Mouse (Mus musculus) forebrain, embryonic 12.5 days (tissue): Measurements from ENCODE around the gene Kel. TPM values are rescaled to one million over a fixed set of nuclear protein-coding genes. Genes with fewer than 3 reads are reported as not detected.

Source experiments
- ATAC-seq: fragments of 200-750 bp; cut with Nextera tagmentation; 2 replicates; pipeline ENCODE4 v1.8.0; 2017; ENCODE audit warnings: moderate TSS enrichment; ENCODE audit not compliant: low FRiP score
- H3K27ac ChIP-seq: fragments of 300-500 bp; sonication (generic); 2 replicates; pipeline ENCODE4 v1.5.1; 2016; ENCODE audit warnings: mild to moderate bottlenecking
- H3K27me3 ChIP-seq: fragments of 300-500 bp; sonication (generic); 2 replicates; pipeline ENCODE4 v1.6.1; 2016; ENCODE audit warnings: mild to moderate bottlenecking
- H3K36me3 ChIP-seq: fragments of 300-500 bp; sonication (generic); replicated peaks from 2 replicates; pipeline ENCODE4 v1.6.1; 2016; ENCODE audit warnings: mild to moderate bottlenecking
- H3K4me1 ChIP-seq: fragments of 300-500 bp; sonication (generic); 2 replicates; pipeline ENCODE4 v1.6.1; 2016
- H3K4me2 ChIP-seq: fragments of 300-500 bp; sonication (generic); 2 replicates; pipeline ENCODE4 v1.6.1; 2016; ENCODE audit warnings: mild to moderate bottlenecking, moderate library complexity
- H3K4me3 ChIP-seq: fragments of 300-500 bp; sonication (generic); replicated peaks from 2 replicates; pipeline ENCODE4 v1.5.1; 2016; ENCODE audit warnings: mild to moderate bottlenecking
- H3K9ac ChIP-seq: fragments of 300-500 bp; sonication (generic); 2 replicates; pipeline ENCODE4 v1.6.1; 2016; ENCODE audit warnings: mild to moderate bottlenecking
- H3K9me3 ChIP-seq: fragments of 300-500 bp; sonication (generic); 2 replicates; pipeline ENCODE4 v1.6.1; 2016
- WGBS: fragments of 180-500 bp; shearing (Covaris S2); methylation state at CpG from one replicate; pipeline ENCODE4 v1.1.7; 2016; 5-methylcytosine and 5-hydroxymethylcytosine counted together
- polyA plus RNA-seq: library from polyadenylated mRNA; unstranded; fragments of >200 nt; fragmentation: Nextera tagmentation; extraction: Ambion mirVana; gene quantifications from 2 replicates; pipeline ENCODE4 v1.2.1, GENCODE M21; 2016

Gene Kel
- 5.8 and 7.5 TPM in 2 replicates for polyA plus RNA-seq

GRCm38 (mm10) chr6:41704123-41704522 is at the start of gene Kel:
Gene Kel (minus strand): TSS chr6:41704339.
- H3K36me3 ChIP-seq: no peaks in the 10 kb centered on the region
- no peak within 1 kb of the TSS for H3K9ac ChIP-seq
- 33% methylated on average over 1 of the region's 1 CpGs for WGBS
- no peaks in the 10 kb centered on the region for H3K27me3 ChIP-seq
- H3K4me1 ChIP-seq: no peaks in the 10 kb centered on the region
- ATAC-seq: no peak
- no peaks in the 10 kb centered on the region for H3K9me3 ChIP-seq
- no peak within 1 kb of the TSS for H3K4me2 ChIP-seq
- H3K27ac ChIP-seq: no peak within 1 kb of the TSS
- no peak within 1 kb of the TSS for H3K4me3 ChIP-seq

DNA sequence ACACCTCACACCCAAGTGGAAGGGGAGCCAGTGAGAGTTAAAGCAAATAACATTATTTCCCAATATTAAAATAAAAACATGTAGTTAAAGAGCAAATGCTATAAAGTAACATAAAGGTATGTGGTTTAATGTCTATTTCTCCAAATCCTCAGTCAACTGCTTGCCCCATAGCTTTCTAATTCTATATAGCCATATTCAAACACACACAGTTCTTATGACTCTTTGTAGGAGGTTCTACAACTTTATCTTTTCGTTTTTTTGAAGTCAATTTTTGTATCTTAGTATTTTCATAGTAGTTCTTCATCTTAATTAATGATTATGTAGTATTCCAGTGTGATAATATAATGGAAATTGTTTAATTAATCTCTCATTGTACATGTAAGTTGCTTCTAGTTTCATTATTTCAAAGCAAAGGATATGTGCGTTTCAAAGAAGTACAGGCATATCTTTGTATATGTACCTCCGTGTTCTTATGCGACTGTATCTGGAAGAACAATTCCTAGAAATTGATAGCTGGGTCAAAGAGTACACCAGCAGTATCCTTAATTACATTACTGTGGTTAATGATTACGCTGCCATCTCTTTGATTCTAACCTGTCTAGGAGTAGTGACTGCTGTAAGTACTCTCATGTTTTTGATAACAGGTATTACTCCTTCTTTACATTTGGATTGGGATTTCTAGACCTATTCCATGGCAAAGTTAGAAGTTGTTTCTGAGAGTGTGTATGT is 40.7 kb upstream of the Kel start:
- Histone ChIP-seq H3K9me3 (no peaks in the 10 kb centered on the region), H3K9ac (no peak overlapping the region), H3K27ac (no peak overlapping the region), H3K4me2 (no peak overlapping the region), H3K36me3 (no peaks in the 10 kb centered on the region), H3K4me3 (no peak overlapping the region), H3K27me3 (no peaks in the 10 kb centered on the region), H3K4me1 (no peaks in the 10 kb centered on the region)
- ATAC-seq: no peak
- 78% methylated on average over 5 of the region's 5 CpGs for WGBS

DNA sequence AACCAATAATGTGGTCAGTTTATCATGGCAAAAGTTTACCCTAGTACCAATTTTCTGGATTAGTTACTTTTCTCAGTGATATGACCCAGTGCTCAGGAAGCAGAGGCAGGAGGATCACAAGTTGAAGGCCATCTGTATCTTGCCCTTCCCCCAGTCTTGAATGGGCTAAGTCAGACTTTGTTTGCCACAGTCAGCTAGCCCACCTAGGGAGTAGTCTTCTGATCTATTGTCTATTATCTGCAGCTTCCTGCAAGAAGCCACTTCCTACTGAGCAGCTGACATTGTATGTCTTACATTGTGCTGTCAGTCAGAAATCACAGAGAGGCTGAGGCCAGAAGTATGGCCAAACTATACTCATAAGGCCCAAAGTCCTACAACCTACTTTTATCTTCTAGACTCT is 37.0 kb upstream of the Kel start:
- no peak for ATAC-seq
- no peak overlapping the region for H3K4me3 ChIP-seq
- no peaks in the 10 kb centered on the region for H3K4me1 ChIP-seq
- no peaks in the 10 kb centered on the region for H3K9me3 ChIP-seq
- no peak overlapping the region for H3K4me2 ChIP-seq
- H3K27ac ChIP-seq: no peak overlapping the region
- no peaks in the 10 kb centered on the region for H3K36me3 ChIP-seq
- no peaks in the 10 kb centered on the region for H3K27me3 ChIP-seq
- no peak overlapping the region for H3K9ac ChIP-seq

DNA sequence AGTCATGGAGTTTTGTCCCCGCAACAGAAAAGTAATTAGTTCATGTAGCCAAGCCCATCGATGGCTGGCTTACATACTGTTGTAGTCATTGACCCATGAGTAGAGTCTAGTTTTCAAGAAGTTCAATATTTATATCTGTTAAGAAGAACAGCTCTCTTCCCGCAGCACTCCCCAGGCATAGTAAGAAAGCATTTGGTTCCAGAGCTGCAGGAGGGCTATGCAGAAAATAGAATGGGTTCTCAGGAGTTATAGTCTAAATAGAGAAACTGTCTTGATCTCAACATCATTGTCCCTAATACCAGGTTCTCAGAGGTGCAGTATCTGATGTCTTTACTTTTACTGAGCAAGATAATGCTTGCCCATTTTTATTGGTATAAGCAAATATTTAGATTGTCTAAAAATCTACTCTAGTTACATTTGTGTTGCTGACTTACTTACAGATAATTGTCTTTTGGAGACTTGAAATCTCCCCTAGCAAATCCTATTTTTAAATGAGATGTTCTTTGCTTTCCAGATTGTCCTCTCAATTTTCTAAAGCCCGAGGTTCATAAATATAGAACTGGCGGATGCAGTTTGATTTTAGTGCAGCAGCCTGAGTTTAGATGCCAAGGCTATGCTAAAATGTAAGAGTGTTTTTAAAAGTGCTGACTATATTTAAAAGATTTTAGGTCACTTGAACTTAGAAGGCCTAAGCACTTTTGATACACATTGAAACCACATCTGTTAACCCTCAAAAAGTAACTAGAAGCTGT is 30.8 kb upstream of the Kel start:
- H3K9me3 ChIP-seq: no peaks in the 10 kb centered on the region
- no peak overlapping the region for H3K4me3 ChIP-seq
- WGBS: 89% methylated on average over 5 of the region's 5 CpGs
- no peaks in the 10 kb centered on the region for H3K4me1 ChIP-seq
- H3K27ac ChIP-seq: no peak overlapping the region
- H3K9ac ChIP-seq: no peak overlapping the region
- no peaks in the 10 kb centered on the region for H3K27me3 ChIP-seq
- H3K4me2 ChIP-seq: no peak overlapping the region
- H3K36me3 ChIP-seq: no peaks in the 10 kb centered on the region
- ATAC-seq: no peak

GRCm38 (mm10) chr6:41727989-41728609 is 24.0 kb upstream of the Kel start:
- Histone ChIP-seq H3K4me3 (no peak overlapping the region), H3K27me3 (no peaks in the 10 kb centered on the region), H3K4me1 (no peaks in the 10 kb centered on the region), H3K9ac (no peak overlapping the region), H3K4me2 (no peak overlapping the region), H3K27ac (no peak overlapping the region), H3K9me3 (no peaks in the 10 kb centered on the region), H3K36me3 (no peaks in the 10 kb centered on the region)
- 78% methylated on average over 1 of the region's 1 CpGs for WGBS
- no peak for ATAC-seq

- H3K4me2 ChIP-seq: no peak overlapping the region
- no peak for ATAC-seq
- no peak overlapping the region for H3K27ac ChIP-seq
- H3K27me3 ChIP-seq: no peaks in the 10 kb centered on the region
- no peaks in the 10 kb centered on the region for H3K4me1 ChIP-seq
- H3K9ac ChIP-seq: no peak overlapping the region
- no peaks in the 10 kb centered on the region for H3K9me3 ChIP-seq
- 88% methylated on average over 2 of the region's 2 CpGs for WGBS
- no peaks in the 10 kb centered on the region for H3K36me3 ChIP-seq
- no peak overlapping the region for H3K4me3 ChIP-seq
Observed at GRCm38 (mm10) chr6:41721430-41721829, 17.3 kb upstream of the Kel start.

- 71% methylated on average over 1 of the region's 1 CpGs for WGBS
- Histone ChIP-seq H3K36me3 (no peaks in the 10 kb centered on the region), H3K4me1 (no peaks in the 10 kb centered on the region), H3K9ac (no peak overlapping the region), H3K4me2 (no peak overlapping the region), H3K27me3 (no peaks in the 10 kb centered on the region), H3K4me3 (no peak overlapping the region), H3K27ac (no peak overlapping the region), H3K9me3 (no peaks in the 10 kb centered on the region)
- ATAC-seq: no peak
Observed at GRCm38 (mm10) chr6:41710281-41710680, 6.1 kb upstream of the Kel start.

DNA sequence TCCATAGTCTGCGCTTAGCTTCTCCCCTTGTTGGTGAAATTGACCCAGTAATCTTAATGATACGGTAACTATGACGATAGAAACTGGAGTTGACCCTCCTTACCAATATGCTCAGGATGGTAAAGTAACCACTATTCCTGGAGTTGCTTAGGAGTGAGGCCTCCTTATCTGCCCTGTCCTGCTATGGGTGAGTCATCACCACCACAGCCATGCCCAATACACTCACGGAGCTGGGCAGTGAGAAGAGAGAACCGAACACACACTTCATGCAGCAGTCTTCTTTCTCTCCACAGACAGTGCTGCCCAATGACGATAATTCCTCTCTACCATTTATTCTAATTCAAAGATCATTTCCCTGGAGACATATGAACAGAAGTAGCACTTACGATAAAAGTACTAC is 2.1 kb upstream of the Kel start:
- H3K4me3 ChIP-seq: no peak overlapping the region
- H3K4me2 ChIP-seq: no peak overlapping the region
- H3K27ac ChIP-seq: no peak overlapping the region
- no peak overlapping the region for H3K9ac ChIP-seq
- H3K4me1 ChIP-seq: no peaks in the 10 kb centered on the region
- no peak for ATAC-seq
- H3K36me3 ChIP-seq: no peaks in the 10 kb centered on the region
- no peaks in the 10 kb centered on the region for H3K27me3 ChIP-seq
- WGBS: 92% methylated on average over 7 of the region's 7 CpGs
- H3K9me3 ChIP-seq: no peaks in the 10 kb centered on the region

GRCm38 (mm10) chr6:41702928-41703327 is 1.2 kb downstream of the Kel start:
- WGBS: 82% methylated on average over 2 of the region's 2 CpGs
- Histone ChIP-seq H3K27me3 (no peaks in the 10 kb centered on the region), H3K4me3 (no peak overlapping the region), H3K36me3 (no peaks in the 10 kb centered on the region), H3K27ac (no peak overlapping the region), H3K4me1 (no peaks in the 10 kb centered on the region), H3K4me2 (no peak overlapping the region), H3K9me3 (no peaks in the 10 kb centered on the region), H3K9ac (no peak overlapping the region)
- ATAC-seq: no peak

DNA sequence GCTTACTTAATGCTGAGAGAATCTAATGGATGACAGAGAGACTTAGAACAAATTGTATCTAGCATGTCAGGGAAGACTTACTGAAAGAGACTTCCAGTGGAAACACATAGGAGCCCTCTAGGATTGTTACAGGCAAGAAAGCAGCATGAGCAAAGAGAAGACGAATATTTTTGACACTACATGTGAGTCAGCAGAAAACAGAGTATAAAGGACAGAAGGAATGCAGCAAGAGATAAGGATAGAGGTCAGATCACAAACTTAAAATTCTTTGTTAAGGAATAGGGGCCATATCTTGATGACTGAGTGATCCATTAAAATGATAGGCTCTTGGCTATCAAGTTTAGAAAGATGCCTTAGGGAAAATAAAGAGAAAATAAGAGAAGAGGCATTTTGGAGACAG is 2.9 kb downstream of the Kel start:
- ATAC-seq: no peak
- Histone ChIP-seq H3K27ac (no peak overlapping the region), H3K27me3 (no peaks in the 10 kb centered on the region), H3K4me3 (no peak overlapping the region), H3K4me1 (no peaks in the 10 kb centered on the region), H3K4me2 (no peak overlapping the region), H3K9me3 (no peaks in the 10 kb centered on the region), H3K36me3 (no peaks in the 10 kb centered on the region), H3K9ac (no peak overlapping the region)
- WGBS: 88% methylated on average over 1 of the region's 1 CpGs

DNA sequence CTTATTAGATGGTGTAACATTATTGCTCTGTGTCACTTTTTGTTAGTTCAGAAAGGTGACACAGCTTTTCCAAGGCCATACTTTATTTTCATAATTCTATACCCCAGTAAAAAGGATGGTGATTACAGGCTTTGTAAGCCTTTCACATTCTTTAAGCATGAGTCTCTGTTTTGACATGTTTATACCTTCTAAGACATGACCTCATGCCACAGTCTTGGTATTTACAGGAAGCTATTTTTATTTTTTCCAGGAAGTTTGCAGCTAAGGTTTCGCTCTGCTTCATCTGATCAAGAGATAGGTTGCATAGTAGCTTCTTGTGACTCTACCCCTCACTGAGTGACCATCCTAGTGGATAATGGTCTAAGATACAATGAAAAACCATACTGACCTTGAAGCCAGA is 9.7 kb downstream of the Kel start:
- no peak for ATAC-seq

GRCm38 (mm10) chr6:41692200-41692599 is 11.9 kb downstream of the Kel start:
- H3K9ac ChIP-seq: no peak overlapping the region
- no peak for ATAC-seq
- no peak overlapping the region for H3K27ac ChIP-seq
- no peak overlapping the region for H3K4me2 ChIP-seq
- H3K27me3 ChIP-seq: no peaks in the 10 kb centered on the region
- no peaks in the 10 kb centered on the region for H3K4me1 ChIP-seq
- H3K9me3 ChIP-seq: no peaks in the 10 kb centered on the region
- no peak overlapping the region for H3K4me3 ChIP-seq
- no peaks in the 10 kb centered on the region for H3K36me3 ChIP-seq

More for the DNA sequence above, 9.7 kb downstream of the Kel start:
- Histone ChIP-seq H3K9ac (no peak overlapping the region), H3K9me3 (no peaks in the 10 kb centered on the region), H3K27me3 (no peaks in the 10 kb centered on the region), H3K4me2 (no peak overlapping the region), H3K4me1 (no peaks in the 10 kb centered on the region), H3K36me3 (no peaks in the 10 kb centered on the region), H3K27ac (no peak overlapping the region), H3K4me3 (no peak overlapping the region)
- WGBS: 73% methylated on average over 1 of the region's 1 CpGs

DNA sequence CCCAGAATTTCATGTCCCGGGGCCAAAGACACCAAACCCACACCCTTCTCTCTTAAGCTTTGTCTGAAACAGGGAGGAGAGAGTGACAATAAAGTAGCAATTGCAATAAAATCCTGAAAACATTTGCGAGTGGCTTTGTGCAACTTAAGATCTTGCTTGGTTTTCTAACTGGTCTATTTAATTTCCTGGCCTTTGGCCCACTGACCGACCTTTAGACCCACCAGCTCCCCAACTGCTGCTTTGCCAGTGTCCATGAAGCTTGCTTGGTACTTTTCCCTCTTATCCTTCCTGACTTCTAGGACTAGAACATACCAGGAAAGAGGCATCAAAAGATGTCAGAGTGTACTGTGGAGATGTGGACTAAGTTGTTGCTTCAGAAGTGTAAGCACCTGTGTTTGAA is 18.5 kb downstream of the Kel start:
- Histone ChIP-seq H3K4me1 (no peaks in the 10 kb centered on the region), H3K9me3 (no peaks in the 10 kb centered on the region), H3K4me3 (no peak overlapping the region), H3K4me2 (no peak overlapping the region), H3K27me3 (no peaks in the 10 kb centered on the region), H3K36me3 (no peaks in the 10 kb centered on the region), H3K27ac (no peak overlapping the region), H3K9ac (no peak overlapping the region)
- WGBS: 85% methylated on average over 3 of the region's 3 CpGs
- no peak for ATAC-seq
